Comparison of ENCODE assay signal across 25 mouse cellular contexts in the genomic region with DNA sequence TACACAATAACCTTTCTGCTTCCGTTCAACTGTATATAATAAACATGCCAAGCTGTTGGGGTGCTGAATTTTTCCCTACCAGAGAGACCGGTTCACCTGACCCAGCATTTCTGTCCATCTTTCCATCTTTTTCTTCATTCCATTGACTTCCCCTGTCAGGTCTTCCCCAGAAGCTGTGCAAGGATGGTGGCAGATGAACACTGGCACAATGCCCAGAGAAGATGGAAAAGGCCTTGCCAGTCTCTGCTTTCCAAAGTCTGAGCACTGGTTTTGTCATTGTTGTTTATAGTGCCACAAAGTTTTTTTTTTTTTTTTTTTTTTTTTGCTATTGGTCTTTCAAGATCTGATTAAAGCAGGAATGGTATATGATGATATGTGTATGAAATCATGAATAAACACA.
"Had no signal": no experiment of that assay in that cellular context is flagged by ENCODE, and none has a peak within 500 bp of the region (broad histone marks: within the 10 kb centered on the region; RNA-seq: fewer than 3 reads in every experiment).

No protein-coding gene starts in this region.

- H3K4me3 ChIP-seq: heart, adult 2 months; heart, embryonic 13.5 days; heart, embryonic 15.5 days; hindbrain, embryonic 12.5 days; kidney, embryonic 15.5 days; limb, embryonic 13.5 days; limb, embryonic 15.5 days; liver, embryonic 12.5 days had no signal

- ATAC-seq: hindbrain, embryonic 16.5 days; liver, embryonic 12.5 days had no signal

- H3K9ac ChIP-seq: heart, embryonic 13.5 days; heart, embryonic 15.5 days; hindbrain, embryonic 12.5 days; hindbrain, embryonic 14.5 days; kidney, embryonic 15.5 days; limb, embryonic 13.5 days; limb, embryonic 15.5 days; liver, embryonic 12.5 days; liver, embryonic 14.5 days had no signal

- H3K36me3 ChIP-seq: heart, embryonic 13.5 days; heart, embryonic 15.5 days; hindbrain, embryonic 12.5 days; kidney, embryonic 15.5 days; limb, embryonic 13.5 days; limb, embryonic 15.5 days; liver, embryonic 12.5 days had no signal

- H3K4me1 ChIP-seq: hindbrain, embryonic 12.5 days; kidney, embryonic 15.5 days; limb, embryonic 13.5 days; limb, embryonic 15.5 days; liver, embryonic 12.5 days had no signal

- H3K27ac ChIP-seq: heart, adult 2 months; heart, embryonic 13.5 days; heart, embryonic 15.5 days; hindbrain, embryonic 12.5 days; hindbrain, embryonic 14.5 days; kidney, embryonic 15.5 days; kidney, postnatal 0 days; limb, embryonic 13.5 days; limb, embryonic 15.5 days; liver, embryonic 12.5 days; liver, embryonic 14.5 days had no signal

- H3K27me3 ChIP-seq: heart, embryonic 13.5 days; heart, embryonic 15.5 days; hindbrain, embryonic 12.5 days; kidney, embryonic 15.5 days; limb, embryonic 13.5 days; limb, embryonic 15.5 days; liver, embryonic 12.5 days had no signal

- H3K4me2 ChIP-seq: heart, embryonic 11.5 days; heart, embryonic 13.5 days; heart, embryonic 15.5 days; hindbrain, embryonic 12.5 days; hindbrain, embryonic 14.5 days; kidney, embryonic 15.5 days; limb, embryonic 13.5 days; limb, embryonic 15.5 days; liver, embryonic 12.5 days had no signal

- H3K9me3 ChIP-seq: heart, embryonic 13.5 days; heart, embryonic 15.5 days; hindbrain, embryonic 12.5 days; kidney, embryonic 15.5 days; limb, embryonic 13.5 days; limb, embryonic 15.5 days; liver, embryonic 12.5 days had no signal

- DNase-seq: gastrocnemius, postnatal 14 days; gastrocnemius, postnatal 36 days; heart, adult 11 months; heart, adult 2 months; heart, postnatal 14 days; heart, postnatal 36 days; kidney, adult 11 months; kidney, adult 2 months; kidney, adult 9 months; kidney, postnatal 14 days; kidney, postnatal 36 days; layer of hippocampus, adult 9-11 months; layer of hippocampus, postnatal 36 days had no signal
